10 mouse cellular contexts compared by ENCODE assay signal in genomic region chr16:44617041-44617440, GRCm38 (mm10). TPM values are rescaled to one million over a fixed set of nuclear protein-coding genes. Genes with fewer than 3 reads are reported as not detected.
DNase-seq lines count a peak whose midpoint lies in the region; ATAC-seq lines count a peak whose summit lies in the region.
"Had no signal": no experiment of that assay in that cellular context is flagged by ENCODE, and none has a peak within 500 bp of the region (broad histone marks: within the 10 kb centered on the region; RNA-seq: fewer than 3 reads in every experiment).

No protein-coding gene starts in this region.

- H3K4me3 ChIP-seq in heart, embryonic 10.5 days = no peak overlapping the region
- no peak overlapping the region for H3K4me3 ChIP-seq in lung, embryonic 16.5 days (ENCODE audit: low read length)
- H3K4me3 ChIP-seq in forebrain, embryonic 12.5 days (replicated peaks) = no peak overlapping the region
- no peak overlapping the region for H3K4me3 ChIP-seq in neural tube, embryonic 15.5 days (replicated peaks)
- H3K4me3 ChIP-seq: midbrain, embryonic 12.5 days had no signal

- DNase-seq in heart, embryonic 10.5 days (ENCODE audit: low spot score) = no peak
- DNase-seq in heart, postnatal 10 days = no peak
- no peak for DNase-seq in lung, postnatal 14 days
- DNase-seq in urinary bladder, postnatal 10 days (ENCODE audit: low spot score) = no peak
- DNase-seq in frontal cortex, postnatal 14 days (ENCODE audit: low spot score in 2 of 2) = no peak
- DNase-seq: right cerebral cortex, postnatal 25 days had no signal

- no peaks in the 10 kb centered on the region for H3K9me3 ChIP-seq in heart, embryonic 10.5 days
- H3K9me3 ChIP-seq in lung, embryonic 16.5 days (ENCODE audit: control insufficient read depth, low read length) = no peaks in the 10 kb centered on the region
- H3K9me3 ChIP-seq in forebrain, embryonic 12.5 days = no peaks in the 10 kb centered on the region
- H3K9me3 ChIP-seq in neural tube, embryonic 15.5 days (replicated peaks) = no peaks in the 10 kb centered on the region
- H3K9me3 ChIP-seq: midbrain, embryonic 12.5 days had no signal

- H3K36me3 ChIP-seq in heart, embryonic 10.5 days = no peaks in the 10 kb centered on the region
- H3K36me3 ChIP-seq in lung, embryonic 16.5 days (ENCODE audit: control insufficient read depth, insufficient read depth, low read length) = no peaks in the 10 kb centered on the region
- H3K36me3 ChIP-seq in forebrain, embryonic 12.5 days (replicated peaks) = no peaks in the 10 kb centered on the region
- H3K36me3 ChIP-seq in neural tube, embryonic 15.5 days = no peaks in the 10 kb centered on the region
- H3K36me3 ChIP-seq: midbrain, embryonic 12.5 days had no signal

- intact Hi-C loops in heart, postnatal 10 days (cut with DNase I) = loop anchor here (5.0 kb wide), 1 partner anchor 60 kb away; the partner anchor contains the start of gene Boc

- 0 out of 2 replicates have a peak overlapping the region, but pooled peaks have one; percentile 62 for H3K27ac ChIP-seq in heart, embryonic 10.5 days
- H3K27ac ChIP-seq in lung, embryonic 16.5 days (ENCODE audit: low read length) = peak overlapping the region; percentile 79
- H3K27ac ChIP-seq in forebrain, embryonic 12.5 days = peak overlapping the region; percentile 81
- peak overlapping the region; percentile 68; the same call in 1 of the 2 replicates for H3K27ac ChIP-seq in neural tube, embryonic 15.5 days (replicated peaks)

- no peak overlapping the region for H3K9ac ChIP-seq in lung, embryonic 16.5 days (ENCODE audit: low read length)
- no peak overlapping the region for H3K9ac ChIP-seq in forebrain, embryonic 12.5 days
- no peak overlapping the region for H3K9ac ChIP-seq in neural tube, embryonic 15.5 days (replicated peaks)
- H3K9ac ChIP-seq: midbrain, embryonic 12.5 days had no signal

- no peak overlapping the region for H3K4me2 ChIP-seq in lung, embryonic 16.5 days (ENCODE audit: low read depth, low read length)
- H3K4me2 ChIP-seq in forebrain, embryonic 12.5 days = no peak overlapping the region
- H3K4me2 ChIP-seq in neural tube, embryonic 15.5 days = no peak overlapping the region
- H3K4me2 ChIP-seq: midbrain, embryonic 12.5 days had no signal

- H3K4me1 ChIP-seq in heart, embryonic 10.5 days = peaks cover 20% of the 10 kb centered on the region
- peaks cover 19% of the 10 kb centered on the region for H3K4me1 ChIP-seq in lung, embryonic 16.5 days (replicated peaks; ENCODE audit: control insufficient read depth, insufficient read depth, low read length)
- peaks cover 25% of the 10 kb centered on the region for H3K4me1 ChIP-seq in forebrain, embryonic 12.5 days
- H3K4me1 ChIP-seq in neural tube, embryonic 15.5 days = peaks cover 18% of the 10 kb centered on the region

- 76% methylated on average over 6 of the region's 6 CpGs for WGBS in heart, embryonic 10.5 days
- WGBS in lung, embryonic 16.5 days = 41% methylated on average over 6 of the region's 6 CpGs
- 80% methylated on average over 6 of the region's 6 CpGs for WGBS in forebrain, embryonic 12.5 days
- WGBS in neural tube, embryonic 15.5 days = 80% methylated on average over 6 of the region's 6 CpGs

- peak; percentile 41 for ATAC-seq in lung, embryonic 16.5 days (ENCODE audit: low read depth)
- ATAC-seq in forebrain, embryonic 12.5 days (ENCODE audit: low FRiP score) = no peak
- no peak for ATAC-seq in neural tube, embryonic 15.5 days (ENCODE audit: low FRiP score)

- no peaks in the 10 kb centered on the region for H3K27me3 ChIP-seq in heart, embryonic 10.5 days (ENCODE audit: insufficient read depth, poor library complexity, severe bottlenecking)
- no peaks in the 10 kb centered on the region for H3K27me3 ChIP-seq in lung, embryonic 16.5 days (ENCODE audit: control insufficient read depth, insufficient read depth, low read depth, low read length)
- H3K27me3 ChIP-seq in forebrain, embryonic 12.5 days = 0 out of 2 replicates have a peak, but pooled peaks cover 4% of the 10 kb centered on the region
- no peaks in the 10 kb centered on the region for H3K27me3 ChIP-seq in neural tube, embryonic 15.5 days (replicated peaks)
- H3K27me3 ChIP-seq: midbrain, embryonic 12.5 days had no signal

RNA-seq across cellular contexts. Expression of gene Boc, which starts 58.3 kb away (rescaled TPM):
- polyA plus RNA-seq in heart, embryonic 10.5 days (2016; fragmentation: Nextera tagmentation; extraction: Ambion mirVana) = 5.4 and 8.7 TPM in 2 replicates
- total RNA-seq in heart, postnatal 10 days (2021) = 1 to 10 TPM; 9.0 to 9.4 TPM
- polyA plus RNA-seq in lung, embryonic 16.5 days (2015; fragmentation: Nextera tagmentation; extraction: Ambion mirVana) = 29.7 and 32.0 TPM in 2 replicates
- 28.3 and 31.0 TPM in 2 replicates for polyA plus RNA-seq in forebrain, embryonic 12.5 days (2016; fragmentation: Nextera tagmentation; extraction: Ambion mirVana)
- polyA plus RNA-seq in neural tube, embryonic 15.5 days (2015; fragmentation: Nextera tagmentation; extraction: Ambion mirVana) = 6.9 and 8.1 TPM in 2 replicates
